Mouse (Mus musculus) forebrain, embryonic 10.5 days (tissue): ENCODE results near the gene Nek4. TPM values are rescaled to one million over a fixed set of nuclear protein-coding genes. Genes with fewer than 3 reads are reported as not detected.

ENCODE experiments used
- DNase-seq: peaks from one replicate; pipeline ENCODE4 v3.0.0-alpha.2; 2017; ENCODE audit warnings: low spot score; ENCODE audit errors: extremely low spot score
- H3K27ac ChIP-seq: fragments of 300-500 bp; sonication (generic); 2 replicates; pipeline ENCODE4 v1.5.1; 2016; ENCODE audit warnings: mild to moderate bottlenecking
- H3K27me3 ChIP-seq: fragments of 300-500 bp; sonication (generic); 2 replicates; pipeline ENCODE4 v1.6.1; 2016; ENCODE audit warnings: mild to moderate bottlenecking; ENCODE audit not compliant: poor library complexity, severe bottlenecking
- H3K36me3 ChIP-seq: fragments of 300-500 bp; sonication (generic); replicated peaks from 2 replicates; pipeline ENCODE4 v1.6.1; 2016; ENCODE audit warnings: mild to moderate bottlenecking, moderate library complexity
- H3K4me1 ChIP-seq: fragments of 300-500 bp; sonication (generic); 2 replicates; pipeline ENCODE4 v1.6.1; 2016
- H3K4me3 ChIP-seq: fragments of 300-500 bp; sonication (generic); 2 replicates; pipeline ENCODE4 v1.5.1; 2016; ENCODE audit warnings: mild to moderate bottlenecking, moderate library complexity
- H3K9me3 ChIP-seq: fragments of 300-500 bp; sonication (generic); 2 replicates; pipeline ENCODE4 v1.6.1; 2016; ENCODE audit warnings: mild to moderate bottlenecking, moderate library complexity
- WGBS: fragments of 180-500 bp; shearing (Covaris S2); methylation state at CpG from one replicate; pipeline ENCODE4 v1.1.7; 2016; 5-methylcytosine and 5-hydroxymethylcytosine counted together
- polyA plus RNA-seq: library from polyadenylated mRNA; unstranded; fragments of >200 nt; fragmentation: Nextera tagmentation; extraction: Ambion mirVana; gene quantifications from 2 replicates; pipeline ENCODE4 v1.2.1, GENCODE M21; 2016

Nek4 gene
- polyA plus RNA-seq, 1 experiment from 2014 or later: 25.7 TPM

DNA sequence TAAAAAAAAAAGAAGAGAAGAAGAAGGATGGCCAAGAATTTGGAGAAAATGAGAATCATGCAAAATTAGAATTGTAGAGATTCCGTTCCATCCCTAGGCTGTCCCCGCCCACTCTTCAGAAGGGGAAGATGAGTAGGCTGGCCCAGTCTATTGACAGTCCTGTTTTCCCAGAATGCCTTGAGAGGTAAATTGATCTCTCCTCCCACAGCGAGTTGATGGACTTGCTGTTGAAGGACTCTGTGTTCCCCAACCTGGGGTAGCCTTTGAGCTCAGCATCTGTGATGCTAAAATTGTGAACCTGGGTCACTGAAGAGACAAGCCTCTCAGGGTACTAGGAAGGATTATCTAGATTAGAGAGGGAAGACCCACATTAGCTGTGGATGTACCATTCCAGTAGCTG is 25.7 kb upstream of the Nek4 start:
- Histone ChIP-seq H3K9me3 (no peaks in the 10 kb centered on the region), H3K27ac (no peak overlapping the region), H3K4me3 (no peak overlapping the region), H3K4me1 (peaks cover 10% of the 10 kb centered on the region; the same call in 1 of the 2 replicates), H3K27me3 (no peaks in the 10 kb centered on the region), H3K36me3 (no peaks in the 10 kb centered on the region)
- 86% methylated on average over 3 of the region's 3 CpGs for WGBS
- DNase-seq: no peak

DNA sequence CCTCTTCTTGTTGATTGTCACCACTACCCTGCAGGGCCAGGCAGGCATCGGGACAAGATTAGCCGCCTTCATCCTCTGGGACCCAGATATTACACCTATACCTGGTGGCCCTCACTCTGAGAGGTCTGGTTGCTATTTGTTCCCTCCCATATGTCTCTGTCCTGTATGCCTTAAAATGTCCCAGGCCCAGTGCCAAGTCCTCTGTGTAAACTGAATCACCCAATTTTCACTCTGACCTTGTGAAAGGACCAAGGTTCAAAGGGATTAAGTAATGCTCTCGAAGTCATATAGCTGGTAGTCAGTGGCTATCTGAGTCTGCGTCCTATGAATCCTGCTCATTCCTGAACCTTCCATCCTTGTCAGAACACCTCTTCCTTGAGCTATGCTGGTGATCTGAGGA is 20.8 kb upstream of the Nek4 start:
- Histone ChIP-seq H3K27me3 (no peaks in the 10 kb centered on the region), H3K4me3 (no peak overlapping the region), H3K36me3 (no peaks in the 10 kb centered on the region), H3K9me3 (no peaks in the 10 kb centered on the region), H3K4me1 (no peaks in the 10 kb centered on the region), H3K27ac (no peak overlapping the region)
- DNase-seq: no peak
- WGBS: 95% methylated on average over 4 of the region's 4 CpGs

DNA sequence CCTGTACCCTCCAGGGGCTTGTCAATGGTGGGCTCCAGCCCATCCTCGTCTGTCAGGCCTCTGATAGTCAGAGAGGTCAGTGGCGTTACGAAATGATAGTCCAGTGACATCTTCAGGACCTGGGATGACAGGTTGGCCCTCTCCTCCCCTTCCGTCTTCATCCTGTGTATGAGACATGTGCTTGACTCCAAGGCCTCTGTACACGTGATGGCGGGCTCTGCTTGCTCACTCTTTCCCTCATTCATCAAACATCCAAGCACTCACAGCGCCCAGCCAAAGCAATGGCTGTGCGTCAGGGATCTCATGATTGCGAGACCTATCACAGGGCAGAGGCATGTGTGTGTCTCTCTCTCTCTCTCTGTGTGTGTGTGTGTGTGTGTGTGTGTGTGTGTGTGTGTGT is 17.8 kb upstream of the Nek4 start:
- H3K36me3 ChIP-seq: no peaks in the 10 kb centered on the region
- WGBS: 89% methylated on average over 9 of the region's 9 CpGs
- no peak for DNase-seq
- H3K27ac ChIP-seq: no peak overlapping the region
- H3K4me3 ChIP-seq: no peak overlapping the region
- H3K9me3 ChIP-seq: no peaks in the 10 kb centered on the region
- no peaks in the 10 kb centered on the region for H3K27me3 ChIP-seq
- H3K4me1 ChIP-seq: no peaks in the 10 kb centered on the region

DNA sequence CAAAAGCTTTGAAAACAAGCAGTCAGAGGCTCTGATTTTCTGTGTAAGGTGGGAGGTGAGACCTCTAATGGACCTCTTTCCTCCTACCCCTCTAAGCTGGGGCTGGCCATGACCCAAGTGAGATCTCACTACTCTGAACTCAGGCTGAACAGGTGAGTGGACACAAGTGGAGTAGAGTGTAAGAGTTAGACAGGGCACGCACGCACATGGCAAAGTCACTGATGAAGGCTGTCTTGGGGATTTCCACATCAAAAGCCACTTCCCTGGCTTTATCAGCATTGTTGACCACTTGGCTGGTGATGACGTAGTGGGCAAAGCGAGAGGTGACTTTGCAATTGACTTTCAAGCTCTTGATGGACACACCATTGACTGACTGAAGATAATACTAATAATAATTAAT is 8.9 kb upstream of the Nek4 start:
- Histone ChIP-seq H3K27me3 (no peaks in the 10 kb centered on the region), H3K36me3 (no peaks in the 10 kb centered on the region), H3K4me1 (no peaks in the 10 kb centered on the region), H3K27ac (no peak overlapping the region), H3K9me3 (no peaks in the 10 kb centered on the region), H3K4me3 (no peak overlapping the region)
- 94% methylated on average over 4 of the region's 4 CpGs for WGBS
- no peak for DNase-seq

DNA sequence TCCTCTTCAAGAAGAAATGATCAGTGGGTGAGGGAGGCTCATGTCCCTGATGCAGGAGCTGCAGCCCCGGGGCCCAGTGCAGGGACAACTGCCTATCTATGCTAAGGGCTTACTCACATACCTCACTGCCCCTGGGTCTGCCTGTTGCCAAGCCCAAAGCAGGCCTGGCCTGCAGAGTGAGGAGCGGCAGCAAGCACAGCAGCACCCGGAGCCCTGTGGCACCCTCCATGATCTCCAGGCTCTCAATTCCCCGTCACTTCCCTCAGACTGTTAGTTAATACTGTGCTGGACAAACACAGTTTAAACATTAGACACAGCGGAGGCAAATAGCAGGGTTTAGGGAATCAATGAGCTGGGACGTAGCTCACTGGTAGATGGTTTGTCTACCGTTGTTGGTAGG is 8.1 kb upstream of the Nek4 start, which contains the start of gene Itih1:
Gene Itih1 (minus strand): TSS at position 252 of the 400 bp plus-strand sequence.
- H3K9me3 ChIP-seq: no peaks in the 10 kb centered on the region
- no peak within 1 kb of the TSS for H3K4me3 ChIP-seq
- no peak within 1 kb of the TSS for H3K27ac ChIP-seq
- 91% methylated on average over 7 of the region's 7 CpGs for WGBS
- no peaks in the 10 kb centered on the region for H3K27me3 ChIP-seq
- no peaks in the 10 kb centered on the region for H3K4me1 ChIP-seq
- DNase-seq: no peak
- H3K36me3 ChIP-seq: no peaks in the 10 kb centered on the region

DNA sequence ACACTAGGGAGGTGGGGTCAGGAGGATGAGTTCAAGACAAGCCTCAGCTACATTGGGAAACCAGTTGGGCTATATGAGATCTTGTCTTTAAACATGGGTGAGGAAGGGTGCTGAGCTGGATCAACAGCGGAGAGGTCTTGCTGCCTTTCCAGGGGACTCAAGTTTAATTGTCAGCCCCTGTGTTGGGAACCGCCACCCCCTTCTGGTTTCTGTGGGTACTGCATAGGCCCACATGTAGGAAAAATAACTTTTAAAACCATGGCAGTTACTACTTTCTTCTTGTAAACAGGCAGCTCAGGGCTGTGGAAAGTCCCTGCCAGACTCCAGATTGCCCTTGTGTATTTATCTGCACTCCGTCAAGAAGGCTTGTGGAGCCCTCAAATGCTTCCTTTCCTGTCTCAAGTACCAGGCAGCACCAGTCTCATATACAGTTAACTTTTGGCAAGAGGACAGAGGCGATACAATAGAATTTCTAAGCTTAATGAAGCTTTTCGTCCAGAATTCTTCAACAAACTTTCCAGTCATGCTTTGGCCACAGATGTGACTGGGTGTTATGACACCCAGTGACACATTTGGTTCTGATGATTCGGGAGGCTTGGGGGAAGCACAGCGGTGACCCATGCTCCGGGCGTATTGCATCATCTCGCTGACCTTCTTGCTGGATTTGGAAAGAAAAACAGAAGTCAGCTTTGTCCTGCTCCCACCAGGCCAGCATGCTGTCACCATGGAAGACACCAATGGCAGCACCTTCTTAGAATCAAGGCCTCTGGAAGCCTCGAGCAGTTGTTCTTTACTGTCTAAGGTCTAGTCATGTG is 7.1 kb upstream of the Nek4 start:
- H3K4me3 ChIP-seq: no peak overlapping the region
- H3K27me3 ChIP-seq: peaks cover 1% of the 10 kb centered on the region; the same call in 1 of the 2 replicates
- H3K27ac ChIP-seq: no peak overlapping the region
- H3K4me1 ChIP-seq: no peaks in the 10 kb centered on the region
- H3K36me3 ChIP-seq: no peaks in the 10 kb centered on the region
- DNase-seq: peak; percentile 50
- 70% methylated on average over 11 of the region's 11 CpGs for WGBS
- H3K9me3 ChIP-seq: no peaks in the 10 kb centered on the region

DNA sequence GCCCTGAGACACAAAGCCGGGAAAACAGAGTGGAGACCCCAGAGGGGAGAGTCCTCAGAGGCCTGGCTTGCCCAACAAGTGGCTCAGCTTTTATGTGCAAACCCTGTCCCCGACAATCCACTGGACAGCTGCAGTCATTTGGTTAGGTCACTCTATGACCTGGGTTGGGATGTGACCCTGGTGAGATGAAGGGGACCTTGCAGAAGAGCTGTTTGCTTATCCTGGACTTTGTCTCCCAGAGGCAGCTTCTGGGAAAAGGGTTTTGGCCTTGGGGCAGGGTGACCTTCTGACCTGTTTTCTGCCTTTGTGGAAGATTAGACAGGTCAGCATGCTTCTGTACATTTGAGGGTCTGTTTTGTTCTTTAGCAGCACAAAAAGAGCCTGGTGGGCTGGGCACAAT is 6.4 kb upstream of the Nek4 start:
- no peaks in the 10 kb centered on the region for H3K9me3 ChIP-seq
- 84% methylated on average over 2 of the region's 2 CpGs for whole genome bisulfite sequencing
- no peak overlapping the region for H3K27ac ChIP-seq
- H3K36me3 ChIP-seq: no peaks in the 10 kb centered on the region
- H3K27me3 ChIP-seq: peaks cover 4% of the 10 kb centered on the region; the same call in 1 of the 2 replicates
- no peak for DNase-seq
- no peak overlapping the region for H3K4me3 ChIP-seq
- no peaks in the 10 kb centered on the region for H3K4me1 ChIP-seq

DNA sequence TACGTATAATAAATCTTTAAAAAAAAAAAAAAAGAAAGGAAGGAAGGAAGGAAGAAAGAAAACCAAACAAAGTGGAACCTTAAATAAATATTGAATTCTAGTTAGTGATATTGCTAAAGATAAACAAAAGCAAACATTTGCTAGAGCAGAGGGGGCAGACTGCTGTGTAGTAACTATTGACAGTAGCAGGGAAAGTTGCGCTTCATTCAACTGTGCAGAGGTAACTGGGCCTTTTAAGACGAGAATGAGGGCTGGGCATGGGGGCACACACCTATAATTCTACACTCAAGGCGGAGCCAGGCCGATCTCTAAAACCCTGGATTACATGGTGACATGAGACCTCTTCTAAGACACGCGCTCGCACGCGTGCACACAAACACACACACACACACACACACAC is 1.2 kb upstream of the Nek4 start:
- peaks cover 16% of the 10 kb centered on the region for H3K4me1 ChIP-seq
- no peak overlapping the region for H3K27ac ChIP-seq
- peaks cover 6% of the 10 kb centered on the region for H3K36me3 ChIP-seq
- no peak overlapping the region for H3K4me3 ChIP-seq
- DNase-seq: no peak
- WGBS: 95% methylated on average over 10 of the region's 10 CpGs
- H3K27me3 ChIP-seq: peaks cover 4% of the 10 kb centered on the region; the same call in 1 of the 2 replicates
- H3K9me3 ChIP-seq: no peaks in the 10 kb centered on the region

DNA sequence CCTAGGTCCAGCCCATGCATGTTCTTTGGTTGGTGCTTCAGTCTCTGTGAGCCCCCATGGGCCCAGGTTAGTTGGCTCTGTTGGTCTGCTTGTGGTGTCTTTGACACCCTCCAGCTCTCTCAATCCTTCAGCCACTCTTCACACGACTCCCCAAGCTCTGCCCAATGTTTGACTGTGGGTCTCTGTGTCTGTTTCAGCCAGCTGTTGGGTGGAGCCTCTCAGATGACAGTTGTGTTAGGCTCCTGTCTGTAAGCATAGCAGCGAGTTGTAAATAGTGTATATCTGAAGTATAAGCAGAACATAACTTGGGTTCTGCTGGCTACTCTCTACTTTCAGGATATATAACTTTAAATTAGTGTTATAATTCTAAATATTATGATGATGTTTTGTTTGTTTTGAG is 7.3 kb downstream of the Nek4 start:
- H3K27ac ChIP-seq: no peak overlapping the region
- H3K27me3 ChIP-seq: no peaks in the 10 kb centered on the region
- H3K36me3 ChIP-seq: peaks cover 51% of the 10 kb centered on the region
- H3K4me3 ChIP-seq: no peak overlapping the region
- WGBS: 77% methylated on average over 2 of the region's 2 CpGs
- no peaks in the 10 kb centered on the region for H3K9me3 ChIP-seq
- H3K4me1 ChIP-seq: no peaks in the 10 kb centered on the region
- no peak for DNase-seq

DNA sequence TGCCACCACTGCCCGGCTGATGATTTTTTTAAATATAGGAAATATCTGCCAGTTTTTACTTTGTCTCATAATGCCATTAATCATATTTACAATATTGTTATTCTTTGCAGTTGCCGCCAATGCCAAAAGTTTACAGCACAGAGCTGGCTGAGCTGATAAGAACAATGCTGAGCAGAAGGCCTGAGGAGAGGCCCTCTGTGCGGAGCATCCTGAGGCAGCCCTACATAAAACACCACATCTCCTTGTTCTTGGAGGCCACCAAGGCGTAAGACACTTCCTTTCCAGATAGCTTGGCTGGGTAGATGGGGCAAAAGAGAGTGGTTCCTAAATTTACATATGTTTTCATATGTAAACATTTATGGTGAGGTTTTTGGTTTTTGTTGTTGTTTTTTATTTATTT is 7.9 kb downstream of the Nek4 start:
- H3K36me3 ChIP-seq: peaks cover 54% of the 10 kb centered on the region
- WGBS: 95% methylated on average over 4 of the region's 4 CpGs
- H3K4me3 ChIP-seq: no peak overlapping the region
- H3K4me1 ChIP-seq: no peaks in the 10 kb centered on the region
- H3K27me3 ChIP-seq: no peaks in the 10 kb centered on the region
- no peaks in the 10 kb centered on the region for H3K9me3 ChIP-seq
- DNase-seq: no peak
- H3K27ac ChIP-seq: no peak overlapping the region

DNA sequence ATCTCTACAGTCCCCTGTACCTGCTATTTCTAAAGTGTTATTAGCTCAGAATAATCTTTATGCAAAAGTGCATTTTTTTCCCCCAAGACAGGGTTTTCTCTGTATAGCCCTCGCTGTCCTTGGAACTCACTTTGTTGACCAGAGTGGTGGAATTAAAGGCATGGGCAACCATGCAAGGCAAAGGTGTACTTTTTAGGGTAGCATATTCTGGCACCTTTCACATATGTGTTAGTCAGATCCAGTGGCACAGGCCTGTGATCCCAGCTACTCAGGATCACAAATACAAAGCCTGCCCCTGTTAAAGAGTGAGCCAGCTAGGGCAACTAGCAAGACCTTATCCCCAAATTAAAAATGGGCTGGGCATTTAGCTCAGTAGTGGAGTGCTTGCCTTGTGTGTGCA is 9.2 kb downstream of the Nek4 start:
- H3K27me3 ChIP-seq: no peaks in the 10 kb centered on the region
- H3K9me3 ChIP-seq: no peaks in the 10 kb centered on the region
- H3K27ac ChIP-seq: no peak overlapping the region
- H3K36me3 ChIP-seq: peaks cover 46% of the 10 kb centered on the region
- no peak overlapping the region for H3K4me3 ChIP-seq
- no peak for DNase-seq
- 100% methylated on average over 1 of the region's 1 CpGs for WGBS
- no peaks in the 10 kb centered on the region for H3K4me1 ChIP-seq

DNA sequence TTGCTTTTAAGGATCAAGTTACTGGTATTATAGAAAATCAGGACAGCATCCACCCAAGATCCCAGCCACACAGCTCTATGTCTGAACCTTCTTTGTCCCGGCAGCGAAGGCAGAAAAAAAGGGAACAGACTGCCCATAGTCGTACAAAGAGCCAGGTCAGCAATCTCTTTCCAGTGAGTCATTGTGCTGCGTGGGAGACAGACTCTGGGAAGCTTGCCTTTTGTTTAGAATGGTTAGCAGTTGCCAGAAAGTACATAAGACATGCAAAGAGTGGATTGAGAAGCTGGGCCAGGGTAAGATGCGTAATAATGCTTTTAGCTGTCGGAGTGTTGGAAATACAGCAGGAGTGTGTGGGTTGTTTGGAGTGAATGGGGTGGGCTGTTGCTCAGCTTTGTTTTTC is 23.0 kb downstream of the Nek4 start:
- no peaks in the 10 kb centered on the region for H3K9me3 ChIP-seq
- H3K27me3 ChIP-seq: no peaks in the 10 kb centered on the region
- WGBS: 74% methylated on average over 6 of the region's 6 CpGs
- no peaks in the 10 kb centered on the region for H3K4me1 ChIP-seq
- no peak overlapping the region for H3K4me3 ChIP-seq
- no peak for DNase-seq
- H3K36me3 ChIP-seq: peaks cover 60% of the 10 kb centered on the region
- H3K27ac ChIP-seq: no peak overlapping the region

DNA sequence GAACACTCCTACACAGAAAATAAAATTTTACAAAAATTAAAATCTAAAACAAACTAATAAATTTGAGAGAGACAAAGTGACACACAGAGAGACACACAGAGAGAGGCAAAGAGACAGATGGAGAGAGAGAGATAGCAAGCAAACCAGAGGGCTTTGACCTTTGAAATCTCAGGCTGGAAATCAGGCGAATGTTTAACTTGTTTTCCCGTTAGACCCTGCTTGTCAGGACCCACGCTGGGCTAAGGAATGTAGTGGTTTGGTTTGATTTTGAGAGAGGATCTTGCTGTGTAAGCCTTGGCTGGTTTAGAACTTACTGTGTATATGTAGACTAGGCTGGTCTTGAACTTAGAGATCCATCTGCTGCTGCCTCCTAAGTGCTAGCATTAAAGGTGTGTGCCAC is 25.0 kb downstream of the Nek4 start:
- peaks cover 52% of the 10 kb centered on the region for H3K36me3 ChIP-seq
- 88% methylated on average over 3 of the region's 3 CpGs for WGBS
- H3K9me3 ChIP-seq: no peaks in the 10 kb centered on the region
- H3K27me3 ChIP-seq: no peaks in the 10 kb centered on the region
- no peak for DNase-seq
- H3K4me1 ChIP-seq: no peaks in the 10 kb centered on the region
- no peak overlapping the region for H3K4me3 ChIP-seq
- H3K27ac ChIP-seq: no peak overlapping the region

DNA sequence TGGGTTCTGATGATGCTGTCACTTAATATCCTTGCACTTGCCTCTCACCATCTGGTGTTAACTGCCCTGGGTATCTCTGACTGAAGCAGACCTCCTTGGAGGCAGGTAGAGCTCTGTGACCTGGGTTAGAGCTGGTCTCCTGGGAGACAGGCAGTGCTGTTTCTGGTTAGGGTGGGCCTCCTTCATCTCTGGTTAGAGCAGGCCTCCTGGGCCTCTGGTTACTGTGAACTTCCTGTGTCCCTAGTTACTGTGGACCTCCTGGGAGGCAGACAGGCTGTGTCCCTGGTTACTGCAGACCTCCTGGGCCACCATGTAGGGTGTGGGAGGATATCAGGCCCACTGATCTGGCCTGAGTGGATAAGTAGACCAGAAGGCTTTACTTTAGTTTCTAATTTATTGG is 45.2 kb downstream of the Nek4 start:
- no peak overlapping the region for H3K27ac ChIP-seq
- H3K27me3 ChIP-seq: no peaks in the 10 kb centered on the region
- H3K36me3 ChIP-seq: peaks cover 33% of the 10 kb centered on the region
- H3K4me3 ChIP-seq: no peak overlapping the region
- peaks cover 9% of the 10 kb centered on the region for H3K4me1 ChIP-seq
- H3K9me3 ChIP-seq: no peaks in the 10 kb centered on the region
- no peak for DNase-seq
